Mouse (Mus musculus) limb, embryonic 11.5 days (tissue): ENCODE results near the gene Gamt. TPM values are rescaled to one million over a fixed set of nuclear protein-coding genes. Genes with fewer than 3 reads are reported as not detected.
"Not testable (repeated sequence)": the region's sequence is repeated elsewhere in the genome, so short reads cannot be mapped to it uniquely, and the experiment has no call there.

ENCODE experiments used
- ATAC-seq: fragments of 200-750 bp; cut with Nextera tagmentation; 2 replicates; pipeline ENCODE4 v1.8.0; 2017; ENCODE audit warnings: low read depth; ENCODE audit not compliant: insufficient number of reproducible peaks, low FRiP score, low TSS enrichment
- DNase-seq: peaks from one replicate; pipeline ENCODE4 v3.0.0-alpha.2; 2015; ENCODE audit warnings: low spot score
- H3K27ac ChIP-seq: fragments of 300-500 bp; sonication (generic); replicated peaks from 2 replicates; pipeline ENCODE4 v1.5.1; 2014; ENCODE audit warnings: low read depth, mild to moderate bottlenecking, low read length
- H3K27me3 ChIP-seq: fragments of 300-500 bp; sonication (generic); 2 replicates; pipeline ENCODE4 v1.6.1; 2014; ENCODE audit warnings: mild to moderate bottlenecking, low read length, mixed read lengths; ENCODE audit not compliant: control insufficient read depth, insufficient read depth
- H3K36me3 ChIP-seq: fragments of 300-500 bp; sonication (generic); 2 replicates; pipeline ENCODE4 v1.6.1; 2014; ENCODE audit warnings: mild to moderate bottlenecking, low read length, moderate library complexity, mixed read lengths; ENCODE audit not compliant: control insufficient read depth, insufficient read depth
- H3K4me1 ChIP-seq: fragments of 300-500 bp; sonication (generic); 2 replicates; pipeline ENCODE4 v1.6.1; 2014; ENCODE audit warnings: low read length, mixed read lengths; ENCODE audit not compliant: control insufficient read depth, insufficient read depth
- H3K4me2 ChIP-seq: fragments of 300-500 bp; sonication (generic); 2 replicates; pipeline ENCODE4 v1.6.1; 2014; ENCODE audit warnings: low read depth, mild to moderate bottlenecking, moderate library complexity; ENCODE audit not compliant: severe bottlenecking
- H3K4me3 ChIP-seq: fragments of 300-500 bp; sonication (generic); 2 replicates; pipeline ENCODE4 v1.5.1; 2014; ENCODE audit warnings: low read depth, low read length
- H3K9ac ChIP-seq: fragments of 300-500 bp; sonication (generic); 2 replicates; pipeline ENCODE4 v1.6.1; 2014; ENCODE audit warnings: mild to moderate bottlenecking, low read length
- H3K9me3 ChIP-seq: fragments of 300-500 bp; sonication (generic); 2 replicates; pipeline ENCODE4 v1.6.1; 2016; ENCODE audit warnings: low read length; ENCODE audit not compliant: control insufficient read depth
- WGBS: fragments of 180-500 bp; shearing (Covaris S2); extraction: QIAGEN DNeasy Blood & Tissue Kit; methylation state at CpG from one replicate; pipeline ENCODE4 v1.1.7; 2014; 5-methylcytosine and 5-hydroxymethylcytosine counted together
- polyA plus RNA-seq: library from polyadenylated mRNA; unstranded; fragments of >200 nt; fragmentation: Nextera tagmentation; extraction: Ambion mirVana; gene quantifications from 2 replicates; pipeline ENCODE4 v1.2.1, GENCODE M21; 2014

Gene Gamt
- polyA plus RNA-seq, 1 experiment from 2014 or later = 18.9 TPM

- Histone ChIP-seq H3K9me3 (no peaks in the 10 kb centered on the region), H3K4me3 (peak overlapping the region; percentile 51), H3K27ac (no peak overlapping the region; the same call in 1 of the 2 replicates), H3K4me2 (peak overlapping the region; percentile 66), H3K4me1 (peaks cover 5% of the 10 kb centered on the region), H3K9ac (peak overlapping the region; percentile 70), H3K27me3 (no peaks in the 10 kb centered on the region), H3K36me3 (peaks cover 9% of the 10 kb centered on the region)
- DNase-seq (no peak), ATAC-seq (no peak)
- 36% methylated on average over 2 of the region's 2 CpGs for WGBS
Observed at GRCm38 (mm10) chr10:80250059-80250458, 10.8 kb downstream of the Gamt start.

- WGBS = under 1% methylated on average over 53 of the region's 53 CpGs
- Histone ChIP-seq H3K36me3 (no peaks in the 10 kb centered on the region; the same call in 1 of the 2 replicates), H3K4me1 (peaks cover 5% of the 10 kb centered on the region), H3K9ac (peak within 1 kb of the TSS; percentile 70), H3K9me3 (no peaks in the 10 kb centered on the region), H3K4me2 (peak within 1 kb of the TSS; percentile 66), H3K4me3 (peak within 1 kb of the TSS; percentile 51), H3K27ac (peak within 1 kb of the TSS; percentile 45), H3K27me3 (no peaks in the 10 kb centered on the region)
- peak; percentile 84 for ATAC-seq
- DNase-seq = peak; percentile 96
Observed at GRCm38 (mm10) chr10:80248971-80249640, 11.7 kb downstream of the Gamt start, which contains the start of gene Ndufs7. Gene Ndufs7 (plus strand): TSS chr10:80249121.

DNA sequence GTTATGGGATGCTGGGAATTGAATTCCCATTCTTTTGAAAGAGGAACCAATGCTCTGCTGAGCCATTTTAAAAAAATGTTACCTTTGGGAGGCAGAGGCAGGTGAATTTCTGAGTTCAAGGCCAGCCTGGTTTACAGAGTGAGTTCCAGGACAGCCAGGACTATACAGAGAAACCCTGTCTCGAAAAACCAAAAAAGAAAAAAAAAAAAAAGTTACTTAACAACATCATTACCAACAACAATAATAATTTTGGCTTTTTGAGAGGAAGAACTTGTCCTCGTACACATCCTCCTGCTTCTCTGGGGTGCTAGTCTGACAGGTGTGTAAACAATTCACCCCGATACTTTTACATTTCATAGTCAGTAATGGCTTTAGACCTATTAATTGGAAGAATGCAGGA is 12.4 kb downstream of the Gamt start:
- not testable (repeated sequence) for H3K9me3 ChIP-seq, H3K27ac ChIP-seq, H3K36me3 ChIP-seq, ATAC-seq, H3K4me1 ChIP-seq, H3K27me3 ChIP-seq, DNase-seq, H3K9ac ChIP-seq
- Histone ChIP-seq H3K4me2 (peak overlapping the region; percentile 17; the same call in 1 of the 2 replicates), H3K4me3 (peak overlapping the region; percentile 51; the same call in 1 of the 2 replicates)
- WGBS = 61% methylated on average over 3 of the region's 3 CpGs

- H3K4me1 ChIP-seq = peaks cover 5% of the 10 kb centered on the region
- no peak for ATAC-seq
- H3K36me3 ChIP-seq = peaks cover 5% of the 10 kb centered on the region
- no peak overlapping the region for H3K4me3 ChIP-seq
- H3K9ac ChIP-seq = no peak overlapping the region
- no peaks in the 10 kb centered on the region for H3K27me3 ChIP-seq
- no peak overlapping the region for H3K27ac ChIP-seq
- H3K9me3 ChIP-seq = no peaks in the 10 kb centered on the region
- peak; percentile 42 for DNase-seq
- 51% methylated on average over 6 of the region's 6 CpGs for WGBS
- H3K4me2 ChIP-seq = no peak overlapping the region
Observed at GRCm38 (mm10) chr10:80247849-80248248, 13.0 kb downstream of the Gamt start.

- Histone ChIP-seq H3K9me3 (no peaks in the 10 kb centered on the region), H3K36me3 (peaks cover 23% of the 10 kb centered on the region), H3K4me2 (no peak overlapping the region), H3K27ac (no peak overlapping the region), H3K4me1 (peaks cover 5% of the 10 kb centered on the region), H3K4me3 (no peak overlapping the region), H3K9ac (no peak overlapping the region), H3K27me3 (no peaks in the 10 kb centered on the region)
- DNase-seq (peak; percentile 89), ATAC-seq (no peak)
- 4% methylated on average over 4 of the region's 4 CpGs for WGBS
Observed at GRCm38 (mm10) chr10:80245600-80245999, 15.2 kb downstream of the Gamt start.

- no peak for ATAC-seq
- Histone ChIP-seq H3K36me3 (peaks cover 28% of the 10 kb centered on the region), H3K27me3 (no peaks in the 10 kb centered on the region), H3K9ac (no peak overlapping the region), H3K4me2 (no peak overlapping the region), H3K9me3 (no peaks in the 10 kb centered on the region), H3K27ac (no peak overlapping the region), H3K4me3 (no peak overlapping the region), H3K4me1 (peaks cover 2% of the 10 kb centered on the region)
- peak; percentile 62 for DNase-seq
- WGBS = 44% methylated on average over 5 of the region's 5 CpGs
Observed at GRCm38 (mm10) chr10:80244791-80245399, 15.9 kb downstream of the Gamt start.

GRCm38 (mm10) chr10:80242607-80243006 is 18.2 kb downstream of the Gamt start:
- Histone ChIP-seq H3K36me3 (peaks cover 49% of the 10 kb centered on the region), H3K9ac (no peak overlapping the region), H3K4me2 (no peak overlapping the region), H3K9me3 (no peaks in the 10 kb centered on the region), H3K27me3 (no peaks in the 10 kb centered on the region), H3K4me3 (0 out of 2 replicates have a peak overlapping the region, but pooled peaks have one; percentile 1), H3K27ac (no peak overlapping the region), H3K4me1 (no peaks in the 10 kb centered on the region)
- DNase-seq (no peak), ATAC-seq (no peak)
- 92% methylated on average over 3 of the region's 3 CpGs for WGBS

DNA sequence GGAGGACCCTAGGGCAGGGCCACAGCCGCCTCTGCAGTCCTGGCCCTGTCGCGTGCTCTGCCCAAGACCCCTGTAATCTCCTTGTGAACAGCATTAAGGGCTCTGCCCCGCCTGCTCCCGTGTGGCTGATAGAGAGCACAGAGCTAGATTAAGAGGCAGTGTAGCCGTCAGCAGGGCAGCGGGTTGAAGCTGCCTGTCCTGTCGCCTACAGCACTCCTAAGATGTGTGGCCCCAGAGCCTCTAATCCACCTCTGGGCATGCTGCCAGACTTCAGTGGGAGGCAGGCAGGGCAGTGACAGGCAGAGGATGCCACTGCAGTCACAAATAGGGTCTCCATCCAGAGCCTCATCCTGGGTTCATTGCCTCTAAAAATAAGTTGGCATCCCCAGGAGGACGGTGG is 18.7 kb downstream of the Gamt start:
- no peak overlapping the region; the same call in 1 of the 2 replicates for H3K4me3 ChIP-seq
- H3K4me2 ChIP-seq = no peak overlapping the region
- 85% methylated on average over 9 of the region's 9 CpGs for WGBS
- no peaks in the 10 kb centered on the region for H3K27me3 ChIP-seq
- no peaks in the 10 kb centered on the region for H3K9me3 ChIP-seq
- no peak overlapping the region for H3K9ac ChIP-seq
- DNase-seq (no peak), ATAC-seq (no peak)
- peaks cover 54% of the 10 kb centered on the region for H3K36me3 ChIP-seq
- H3K27ac ChIP-seq = no peak overlapping the region
- H3K4me1 ChIP-seq = no peaks in the 10 kb centered on the region
